Mouse (Mus musculus): ENCODE results near the gene Mnd1.

The Mnd1 gene

DNA sequence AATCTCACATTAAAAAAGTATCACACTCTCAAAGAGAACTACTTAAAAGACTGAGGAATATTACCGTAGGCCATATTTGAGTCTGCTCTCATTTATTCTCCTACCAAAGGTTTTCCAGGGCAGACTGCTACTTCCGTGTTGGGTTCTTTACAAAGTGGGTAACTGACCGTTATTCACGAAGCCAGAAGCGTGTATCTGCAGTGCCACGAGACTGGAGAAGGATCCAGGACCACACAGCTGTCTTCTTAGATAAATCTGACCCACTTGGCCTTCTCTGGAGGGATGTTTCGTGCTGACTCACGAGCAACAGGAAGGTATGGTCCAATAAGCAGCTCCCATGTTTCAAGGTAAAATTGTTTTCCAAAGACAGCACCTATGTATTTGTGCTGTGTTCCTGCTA is 113.8 kb downstream of the Mnd1 start:
- DNase-seq (ENCODE audit: low spot score): no peak

DNA sequence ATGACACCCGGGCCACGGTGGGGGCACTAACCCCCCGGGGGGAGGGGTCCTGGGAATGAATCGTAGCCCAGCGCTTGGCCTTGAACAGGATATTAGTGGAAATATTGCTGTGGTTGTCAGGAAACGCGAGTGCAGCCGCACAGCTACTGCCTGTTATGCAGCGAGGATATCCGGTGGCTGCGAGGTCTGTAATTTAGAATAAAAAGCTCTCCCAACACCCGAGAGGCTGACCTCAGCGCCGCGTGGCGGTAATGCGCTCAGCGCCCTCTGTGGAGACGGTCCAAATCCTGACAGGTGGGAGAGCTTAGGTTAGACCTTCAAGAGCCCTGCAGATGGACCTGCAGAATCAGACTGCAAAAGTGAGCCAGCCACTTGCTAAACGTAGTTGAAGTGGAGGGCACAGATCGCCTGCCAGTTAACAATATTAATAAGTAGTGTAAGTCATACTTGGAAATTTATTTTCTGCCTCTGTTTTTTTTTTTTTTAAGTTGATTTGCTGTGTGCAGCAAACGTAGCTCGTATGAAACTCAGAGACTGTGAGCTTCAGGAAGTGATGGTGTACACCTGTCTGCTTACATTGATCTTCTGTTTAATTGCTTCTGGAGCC is 115.0 kb downstream of the Mnd1 start:
- DNase-seq (ENCODE audit: low spot score): peak; percentile 26

DNA sequence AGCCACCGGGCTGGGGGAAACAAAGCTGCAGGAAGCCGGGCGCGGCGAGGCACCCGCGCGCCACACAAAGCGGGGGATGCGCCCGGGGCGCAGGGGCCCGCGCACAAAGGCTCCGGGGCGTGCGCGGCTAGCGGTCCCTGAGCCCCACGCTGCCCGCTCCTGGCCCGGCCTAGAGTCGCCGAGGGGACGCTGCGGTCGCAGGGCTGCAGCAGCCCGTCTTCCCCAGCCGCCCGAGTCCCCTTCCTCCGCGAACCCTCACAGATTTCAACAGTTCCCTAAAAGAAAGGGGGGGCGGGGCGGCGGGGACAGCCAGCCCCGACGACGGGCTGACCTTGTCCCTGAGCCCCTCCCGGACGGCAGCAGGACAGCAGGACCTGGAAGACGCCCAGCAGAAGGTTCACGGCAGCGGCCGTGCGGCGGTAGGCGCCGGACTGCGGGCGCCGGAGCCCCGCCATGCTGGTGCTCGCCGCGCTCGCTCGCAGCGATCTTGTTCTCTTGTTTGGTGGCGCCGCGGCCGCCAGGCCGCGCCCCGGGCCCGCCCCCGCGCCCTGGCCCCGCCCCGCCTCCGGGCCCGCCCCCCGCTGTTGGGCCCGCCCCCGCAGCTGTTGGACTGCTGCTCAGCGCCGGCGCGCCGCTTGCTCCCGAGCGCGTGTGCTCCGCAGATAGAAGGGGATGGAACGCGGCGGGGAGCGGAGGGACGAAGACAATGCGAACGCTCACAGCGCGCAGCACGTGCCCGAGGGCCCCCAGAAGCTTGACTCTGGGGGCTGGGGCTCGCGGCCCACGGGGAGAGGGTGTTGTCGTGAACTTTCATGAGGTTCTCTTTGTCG is 115.7 kb downstream of the Mnd1 start, which contains the start of gene Tmem131l:
Gene Tmem131l, minus strand, starts transcription at position 530 of the 830 bp plus-strand sequence.
- no peak for DNase-seq (ENCODE audit: low spot score)

DNA sequence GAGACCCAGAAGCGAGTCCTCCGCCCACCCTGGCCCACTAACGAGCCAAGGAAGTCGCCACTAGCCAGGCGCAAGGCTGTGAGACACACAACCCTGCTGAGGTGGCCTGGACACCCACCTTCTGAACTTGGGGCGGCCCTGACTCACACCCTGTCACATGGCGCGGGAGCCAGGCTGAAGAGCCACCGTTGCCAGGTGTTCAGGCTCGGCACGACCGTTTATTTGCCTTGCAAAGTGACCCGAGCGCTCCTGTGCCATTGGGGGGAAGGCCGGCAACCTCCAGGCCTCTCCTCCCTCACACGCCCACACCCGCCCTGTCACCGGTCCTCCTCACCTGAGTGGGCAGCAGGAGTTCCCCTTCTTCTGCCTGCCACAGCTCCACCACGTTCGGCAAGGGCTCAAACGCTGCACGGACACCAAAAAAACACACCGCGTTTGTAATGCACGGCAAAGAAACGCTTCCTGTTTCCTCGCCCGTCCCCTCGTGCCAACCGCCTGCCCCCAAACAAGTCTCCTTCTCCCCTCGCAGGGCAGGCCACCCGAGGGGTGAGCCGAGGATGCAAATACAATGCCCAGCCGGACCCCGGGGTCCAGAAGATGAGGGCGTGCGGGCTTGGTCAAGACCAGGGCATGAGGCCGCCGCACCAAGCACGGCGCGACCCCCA is 116.5 kb downstream of the Mnd1 start:
- no peak for DNase-seq (ENCODE audit: low spot score)

DNA sequence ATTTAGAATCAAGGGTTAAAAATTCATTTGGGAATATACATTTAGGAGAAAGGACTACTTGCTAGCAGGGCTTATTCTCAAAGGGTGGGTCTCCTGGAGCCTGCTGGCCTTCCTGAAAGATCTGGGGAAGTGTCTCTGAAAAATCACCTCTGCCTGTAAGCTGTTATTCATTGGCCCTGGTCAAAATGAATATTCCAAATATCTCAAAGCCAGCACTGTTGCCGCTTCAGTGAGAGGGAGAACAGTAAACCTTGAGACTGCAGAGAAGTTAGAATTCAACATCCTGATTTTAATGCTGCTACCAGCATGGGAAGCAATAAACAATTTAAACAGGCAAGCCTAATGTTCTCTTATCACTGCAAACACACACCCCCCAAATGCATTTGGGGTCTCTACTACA is 117.5 kb downstream of the Mnd1 start:
- no peak for DNase-seq (ENCODE audit: low spot score)
